Comparison of ENCODE assay signal across 18 mouse cellular contexts in genomic region chr4:101261596-101261995, GRCm38 (mm10).
"Had no signal": no experiment of that assay in that cellular context is flagged by ENCODE, and none has a peak within 500 bp of the region (broad histone marks: within the 10 kb centered on the region; RNA-seq: fewer than 3 reads in every experiment).

No protein-coding gene starts in this region.

- ATAC-seq: intestine, embryonic 15.5 days; midbrain, embryonic 13.5 days had no signal

- H3K4me2 ChIP-seq: intestine, embryonic 15.5 days; limb, embryonic 12.5 days; limb, embryonic 15.5 days; lung, embryonic 15.5 days; midbrain, embryonic 13.5 days had no signal

- H3K27me3 ChIP-seq: intestine, embryonic 15.5 days; limb, embryonic 12.5 days; limb, embryonic 15.5 days; lung, embryonic 15.5 days; midbrain, embryonic 13.5 days had no signal

- H3K9me3 ChIP-seq: intestine, embryonic 15.5 days; limb, embryonic 12.5 days; limb, embryonic 15.5 days; lung, embryonic 15.5 days; midbrain, embryonic 13.5 days had no signal

- DNase-seq: kidney, adult 18-20 months; kidney, adult 9 months; kidney, postnatal 14 days; kidney, postnatal 4 days; left cerebral cortex, postnatal 4 days; lung, adult 18-20 months; lung, postnatal 10 days; lung, postnatal 36 days; right cerebral cortex, postnatal 14 days; right cerebral cortex, postnatal 4 days; thymus, adult 18-20 months; thymus, postnatal 36 days had no signal

- H3K4me3 ChIP-seq: intestine, embryonic 15.5 days; limb, embryonic 12.5 days; limb, embryonic 15.5 days; lung, embryonic 15.5 days; midbrain, embryonic 13.5 days had no signal

- H3K27ac ChIP-seq: intestine, embryonic 15.5 days; limb, embryonic 12.5 days; limb, embryonic 15.5 days; liver, embryonic 14.5 days; lung, embryonic 15.5 days; midbrain, embryonic 13.5 days had no signal

- H3K36me3 ChIP-seq: intestine, embryonic 15.5 days; limb, embryonic 12.5 days; limb, embryonic 15.5 days; lung, embryonic 15.5 days; midbrain, embryonic 13.5 days had no signal

- H3K9ac ChIP-seq: intestine, embryonic 15.5 days; limb, embryonic 12.5 days; limb, embryonic 15.5 days; liver, embryonic 14.5 days; lung, embryonic 15.5 days; midbrain, embryonic 13.5 days had no signal
